Mouse (Mus musculus) CD8-positive naive resting alpha-beta T cell, adult 2 months (primary cell): Measurements from ENCODE around the gene Utp11.

Experiments
- DNase-seq, 2 experiments: peaks; one replicate each; pipeline ENCODE4 v3.0.0; 2022; ENCODE audit warnings: low read depth in 2 of 2, low spot score in 2 of 2

Gene Utp11

GRCm38 (mm10) chr4:124672347-124673320, 20.8 kb downstream of the Utp11 start:
- DNase-seq = no peak

GRCm38 (mm10) chr4:124671583-124671982, 21.8 kb downstream of the Utp11 start:
- DNase-seq = no peak

GRCm38 (mm10) chr4:124670232-124670631, 23.2 kb downstream of the Utp11 start:
- DNase-seq = no peak

GRCm38 (mm10) chr4:124668078-124668477, 25.3 kb downstream of the Utp11 start:
- no peak for DNase-seq

GRCm38 (mm10) chr4:124667476-124668033, 25.8 kb downstream of the Utp11 start:
- DNase-seq = no peak

- DNase-seq = no peak
These were observed 28.8 kb downstream of the Utp11 start for GRCm38 (mm10) chr4:124664604-124665003.

GRCm38 (mm10) chr4:124664185-124664584, 29.2 kb downstream of the Utp11 start:
- DNase-seq = no peak

- DNase-seq = no peak
These were observed 30.4 kb downstream of the Utp11 start for GRCm38 (mm10) chr4:124663034-124663433.

GRCm38 (mm10) chr4:124660603-124661002, 32.8 kb downstream of the Utp11 start:
- DNase-seq = no peak

GRCm38 (mm10) chr4:124659251-124660217, 33.9 kb downstream of the Utp11 start:
- no peak for DNase-seq

GRCm38 (mm10) chr4:124658412-124658851, 35.0 kb downstream of the Utp11 start:
- DNase-seq = no peak

- DNase-seq = peak in 1 of 2 experiments; percentile 7
These were observed 35.6 kb downstream of the Utp11 start for GRCm38 (mm10) chr4:124657781-124658180.

- DNase-seq = no peak
These were observed 36.3 kb downstream of the Utp11 start for GRCm38 (mm10) chr4:124656854-124657650.

- DNase-seq = no peak
These were observed 36.9 kb downstream of the Utp11 start, which contains the start of gene Pou3f1 for GRCm38 (mm10) chr4:124656518-124656853. TSS of gene Pou3f1 (plus strand) at chr4:124656807.

- no peak for DNase-seq
These were observed 40.5 kb downstream of the Utp11 start for GRCm38 (mm10) chr4:124652886-124653285.

GRCm38 (mm10) chr4:124647909-124648308, 45.5 kb downstream of the Utp11 start:
- no peak for DNase-seq

- no peak for DNase-seq
These were observed 46.8 kb downstream of the Utp11 start for GRCm38 (mm10) chr4:124646591-124646990.

- no peak for DNase-seq
These were observed 48.4 kb downstream of the Utp11 start for GRCm38 (mm10) chr4:124644974-124645433.

GRCm38 (mm10) chr4:124643859-124644258, 49.5 kb downstream of the Utp11 start:
- DNase-seq = no peak

GRCm38 (mm10) chr4:124639715-124640114, 53.7 kb downstream of the Utp11 start:
- DNase-seq = no peak
